Mouse (Mus musculus) spleen, adult 2 months (tissue): ENCODE measurements around the gene Ulk1. TPM values are rescaled to one million over a fixed set of nuclear protein-coding genes. Genes with fewer than 3 reads are reported as not detected.
A peak's percentile ranks its signal among the peaks of the same experiment; 100 is the strongest.

ENCODE experiments used
- DNase-seq, 2 experiments: peaks; one replicate each; pipeline versions ENCODE4 v3.0.0 to v3.0.0-alpha.2; 2012 to 2021; ENCODE audit warnings: low spot score in 2 of 2, low read depth in 1 of 2
- H3K27ac ChIP-seq: fragments of 200-500 bp; 2 replicates; pipeline ENCODE4 v1.5.1; 2012; ENCODE audit warnings: low read length, inconsistent platforms; ENCODE audit not compliant: insufficient read depth
- H3K27me3 ChIP-seq: fragments of 200-500 bp; 2 replicates; pipeline ENCODE4 v1.6.1; 2012; ENCODE audit warnings: mild to moderate bottlenecking, moderate library complexity, low read length, inconsistent platforms; ENCODE audit not compliant: control insufficient read depth, insufficient read depth
- H3K36me3 ChIP-seq: fragments of 200-500 bp; 2 replicates; pipeline ENCODE4 v1.6.1; 2012; ENCODE audit warnings: mild to moderate bottlenecking, low read length, inconsistent platforms; ENCODE audit not compliant: control insufficient read depth, insufficient read depth
- H3K4me1 ChIP-seq: fragments of 200-500 bp; 2 replicates; pipeline ENCODE4 v1.6.1; 2011; ENCODE audit warnings: inconsistent platforms; ENCODE audit not compliant: control insufficient read depth, insufficient read depth, insufficient read length
- H3K4me3 ChIP-seq: fragments of 200-500 bp; 2 replicates; pipeline ENCODE4 v1.5.1; 2011; ENCODE audit warnings: mild to moderate bottlenecking, inconsistent platforms; ENCODE audit not compliant: insufficient read depth, insufficient read length; ENCODE audit errors: extremely low read depth
- CTCF ChIP-seq: fragments of 200-500 bp; IDR thresholded peaks from 2 replicates; pipeline ENCODE4 v1.5.1; 2011; ENCODE audit warnings: mild to moderate bottlenecking, inconsistent platforms; ENCODE audit not compliant: insufficient read depth, insufficient read length, insufficient replicate concordance; ENCODE audit errors: extremely low read depth
- POLR2A ChIP-seq: fragments of 200-500 bp; IDR thresholded peaks from 2 replicates; pipeline ENCODE4 v1.6.1; 2011; ENCODE audit warnings: low read depth, low read length, inconsistent platforms
- WGBS: fragments of 180-500 bp; shearing (Covaris S2); methylation state at CpG from one replicate; pipeline ENCODE4 v1.1.7; 2018; 5-methylcytosine and 5-hydroxymethylcytosine counted together
- polyA plus RNA-seq: library from polyadenylated mRNA; depleted of rRNA; stranded (reverse); fragments of >200 nt; gene quantifications from 2 replicates; pipeline ENCODE4 v1.2.3, GENCODE M21; 2012; rRNA removed

Gene Ulk1
- 39.9 and 40.6 TPM in 2 replicates for polyA plus RNA-seq

GRCm38 (mm10) chr5:110809667-110810325 lies at the start of gene Ulk1:
Ulk1 (minus strand) TSS chr5:110810097.
- Histone ChIP-seq H3K27me3 (no peaks in the 10 kb centered on the region), H3K36me3 (no peaks in the 10 kb centered on the region), H3K4me3 (peak within 1 kb of the TSS; percentile 93), H3K4me1 (peaks cover 14% of the 10 kb centered on the region), H3K27ac (peak within 1 kb of the TSS; percentile 65)
- 2% methylated on average over 77 of the region's 80 CpGs for WGBS
- no peak for TF ChIP-seq CTCF
- peak; percentile 86 for TF ChIP-seq POLR2A
- DNase-seq, result peak; percentile 97 to 100

GRCm38 (mm10) chr5:110859013-110859650 lies 49.2 kb upstream of the Ulk1 start:
- TF ChIP-seq CTCF (no peak), POLR2A (no peak)
- Histone ChIP-seq H3K4me1 (no peaks in the 10 kb centered on the region), H3K36me3 (peaks cover 11% of the 10 kb centered on the region), H3K27me3 (no peaks in the 10 kb centered on the region), H3K27ac (peak overlapping the region; percentile 4; the same call in 1 of the 2 replicates), H3K4me3 (no peak overlapping the region; the same call in 1 of the 2 replicates)
- WGBS, result 68% methylated on average over 13 of the region's 13 CpGs
- DNase-seq, result no peak

GRCm38 (mm10) chr5:110857091-110857490 lies 47.2 kb upstream of the Ulk1 start:
- H3K4me1 ChIP-seq, result no peaks in the 10 kb centered on the region
- no peak for TF ChIP-seq POLR2A
- no peak for TF ChIP-seq CTCF
- DNase-seq, result no peak
- H3K36me3 ChIP-seq, result peaks cover 9% of the 10 kb centered on the region
- H3K27me3 ChIP-seq, result no peaks in the 10 kb centered on the region
- WGBS, result 93% methylated on average over 5 of the region's 5 CpGs
- H3K4me3 ChIP-seq, result no peak overlapping the region
- no peak overlapping the region for H3K27ac ChIP-seq

GRCm38 (mm10) chr5:110852990-110853389 lies 43.1 kb upstream of the Ulk1 start:
- WGBS, result 80% methylated on average over 1 of the region's 1 CpGs
- Histone ChIP-seq H3K36me3 (peaks cover 3% of the 10 kb centered on the region), H3K4me1 (no peaks in the 10 kb centered on the region), H3K27ac (no peak overlapping the region), H3K4me3 (no peak overlapping the region), H3K27me3 (no peaks in the 10 kb centered on the region)
- TF ChIP-seq CTCF, result no peak
- no peak for TF ChIP-seq POLR2A
- no peak for DNase-seq

- H3K4me3 ChIP-seq, result no peak overlapping the region
Measured at GRCm38 (mm10) chr5:110841046-110841862, 31.4 kb upstream of the Ulk1 start.

GRCm38 (mm10) chr5:110840465-110840864 lies 30.6 kb upstream of the Ulk1 start:
- TF ChIP-seq POLR2A (no peak), CTCF (no peak)
- peak; percentile 35 to 43 for DNase-seq
- Histone ChIP-seq H3K4me1 (no peaks in the 10 kb centered on the region), H3K27ac (peak overlapping the region; percentile 63), H3K4me3 (peak overlapping the region; percentile 76), H3K27me3 (no peaks in the 10 kb centered on the region), H3K36me3 (no peaks in the 10 kb centered on the region)
- 1% methylated on average over 4 of the region's 4 CpGs for WGBS

More at GRCm38 (mm10) chr5:110841046-110841862, 31.4 kb upstream of the Ulk1 start:
- Histone ChIP-seq H3K27ac (no peak overlapping the region), H3K4me1 (no peaks in the 10 kb centered on the region), H3K36me3 (no peaks in the 10 kb centered on the region), H3K27me3 (no peaks in the 10 kb centered on the region)
- DNase-seq, result no peak
- TF ChIP-seq POLR2A (no peak), CTCF (no peak)
- WGBS, result 86% methylated on average over 14 of the region's 14 CpGs
